Mouse (Mus musculus) cerebellum, adult 2 months (tissue): ENCODE data around the gene Pex6.

Experiments
- CTCF ChIP-seq: fragments of 200-500 bp; IDR thresholded peaks from 2 replicates; pipeline ENCODE4 v1.5.1; 2011; ENCODE audit warnings: low read depth, mild to moderate bottlenecking, control low read depth, low read length, moderate library complexity, borderline replicate concordance; ENCODE audit not compliant: insufficient read depth
- POLR2A ChIP-seq: fragments of 200-500 bp; IDR thresholded peaks from 2 replicates; pipeline ENCODE4 v1.6.1; 2011; ENCODE audit warnings: low read length, control low read depth, borderline replicate concordance; ENCODE audit not compliant: insufficient read depth

GRCm38 (mm10) chr17:46750580-46750979 lies 39.3 kb downstream of the Pex6 start:
- TF ChIP-seq CTCF (no peak), POLR2A (no peak)
